Mouse (Mus musculus) gastrocnemius, postnatal 10 days (tissue): Measurements from ENCODE around the gene Zbtb49. TPM values are rescaled to one million over a fixed set of nuclear protein-coding genes. Genes with fewer than 3 reads are reported as not detected.
A peak's percentile ranks its signal among the peaks of the same experiment; 100 is the strongest.

ENCODE experiments used
- DNase-seq: peaks from one replicate; pipeline ENCODE4 v3.0.0; 2021; ENCODE audit warnings: mixed read lengths
- total RNA-seq, 2 experiments: library from RNA; stranded (reverse); gene quantifications; 2 replicates each; pipeline ENCODE4 v1.2.3; 2021

Gene Zbtb49
- total RNA-seq, 2 experiments from 2014 or later = 3.7 to 6.3 TPM

DNA sequence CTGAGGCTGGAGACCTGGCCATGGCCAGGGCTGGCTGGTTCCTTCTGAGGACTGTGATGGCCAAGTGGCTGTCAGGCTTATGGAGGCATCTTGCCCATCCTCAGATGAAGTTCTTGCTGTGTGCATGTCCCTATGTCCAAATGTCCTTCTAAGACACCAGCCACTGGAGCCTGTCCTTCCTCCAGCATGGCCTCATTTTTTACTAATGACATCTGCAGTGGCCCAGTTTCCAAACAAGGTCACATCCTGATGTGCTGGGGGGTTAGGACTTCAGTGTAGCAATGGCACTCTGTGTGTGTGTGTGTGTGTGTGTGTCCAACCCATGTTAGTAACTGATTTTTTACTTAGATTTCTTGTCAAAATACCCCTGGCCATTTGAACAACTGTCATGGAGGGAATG lies 24.3 kb downstream of the Zbtb49 start:
- no peak for DNase-seq

DNA sequence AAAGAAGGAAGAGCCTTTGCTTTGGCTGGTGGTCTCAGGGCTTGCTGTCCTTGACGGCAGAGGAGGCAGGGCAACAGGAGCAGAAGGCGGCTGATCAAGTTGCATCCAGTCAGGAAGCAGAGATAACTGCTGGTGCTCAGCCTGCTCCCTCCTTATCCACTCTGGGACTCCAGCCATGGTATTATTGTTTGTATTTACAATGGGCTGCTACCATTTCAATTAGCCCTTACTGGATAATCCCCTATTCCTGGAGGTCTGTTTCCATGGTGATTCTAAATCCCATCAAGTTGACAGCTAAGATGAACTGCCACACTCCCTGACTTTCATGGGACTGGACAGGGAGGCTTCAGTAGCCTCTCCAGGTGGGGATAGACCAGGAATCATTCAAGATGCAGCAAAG lies 25.3 kb downstream of the Zbtb49 start:
- DNase-seq = no peak

DNA sequence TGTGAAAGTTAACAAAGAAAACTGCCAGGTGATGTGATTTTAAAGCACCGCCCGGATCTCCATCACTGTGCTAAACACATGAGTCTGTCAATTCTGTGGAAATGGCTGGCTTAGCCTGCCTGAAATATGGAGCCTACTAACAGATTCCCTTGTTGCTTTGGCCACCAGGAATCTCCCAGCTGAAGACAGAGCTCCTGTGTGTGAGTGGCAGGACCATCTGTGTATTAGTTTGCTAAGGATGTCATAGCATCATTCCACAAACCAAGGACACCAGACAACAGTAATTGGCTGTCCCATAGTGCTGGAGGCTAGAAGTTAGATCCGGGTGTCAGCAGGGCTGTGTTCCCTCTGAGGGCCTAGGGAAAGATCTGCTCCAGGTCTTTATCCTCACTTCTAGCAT lies 29.4 kb downstream of the Zbtb49 start:
- no peak for DNase-seq

DNA sequence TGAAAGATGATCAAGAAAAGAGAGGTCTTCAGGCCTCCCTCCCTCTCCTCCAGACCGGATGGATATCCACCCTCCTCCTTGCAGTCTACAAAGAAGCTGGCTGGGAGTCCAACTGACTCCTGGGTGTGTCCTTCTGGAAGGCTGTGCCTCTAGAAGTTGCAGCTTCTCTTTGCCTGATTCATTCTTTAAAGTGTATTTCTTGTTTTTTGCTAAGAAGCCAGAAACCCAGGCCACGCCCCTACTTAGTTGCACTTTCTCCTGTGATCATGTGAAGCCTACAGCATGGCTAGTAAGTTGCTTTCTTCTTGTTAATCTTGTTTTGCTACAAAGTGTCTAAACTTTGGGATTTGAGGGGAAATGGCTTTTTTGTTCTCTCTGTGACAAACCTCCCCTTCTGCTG lies 33.3 kb downstream of the Zbtb49 start:
- no peak for DNase-seq

DNA sequence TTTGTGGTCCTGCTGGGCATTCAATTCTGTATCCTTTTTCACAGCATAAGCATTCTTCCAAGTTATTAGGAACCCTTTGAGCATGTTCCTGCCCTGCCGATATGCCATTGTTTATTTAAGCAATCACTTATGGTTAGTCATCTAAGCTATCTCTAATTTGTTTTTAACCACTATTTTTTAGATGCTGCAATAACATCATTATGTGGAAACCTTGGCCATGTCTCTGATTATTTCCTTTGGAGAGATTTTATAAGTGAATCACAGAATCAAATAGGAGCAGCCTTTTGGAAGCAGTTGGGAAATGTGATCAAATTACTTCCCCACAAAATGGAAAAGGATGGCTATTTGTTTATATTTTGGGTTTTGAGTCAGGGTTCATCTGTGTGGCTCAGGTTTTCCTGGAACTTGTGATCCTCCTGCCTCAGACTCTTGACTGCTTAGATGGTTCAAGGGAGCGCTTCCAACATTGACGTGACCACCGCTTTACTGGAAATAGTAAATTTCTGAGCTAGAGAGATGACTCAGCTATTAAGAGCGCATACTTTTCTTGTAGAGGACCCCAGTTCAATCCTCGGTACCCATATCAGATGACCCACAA lies 35.5 kb downstream of the Zbtb49 start:
- DNase-seq = no peak

DNA sequence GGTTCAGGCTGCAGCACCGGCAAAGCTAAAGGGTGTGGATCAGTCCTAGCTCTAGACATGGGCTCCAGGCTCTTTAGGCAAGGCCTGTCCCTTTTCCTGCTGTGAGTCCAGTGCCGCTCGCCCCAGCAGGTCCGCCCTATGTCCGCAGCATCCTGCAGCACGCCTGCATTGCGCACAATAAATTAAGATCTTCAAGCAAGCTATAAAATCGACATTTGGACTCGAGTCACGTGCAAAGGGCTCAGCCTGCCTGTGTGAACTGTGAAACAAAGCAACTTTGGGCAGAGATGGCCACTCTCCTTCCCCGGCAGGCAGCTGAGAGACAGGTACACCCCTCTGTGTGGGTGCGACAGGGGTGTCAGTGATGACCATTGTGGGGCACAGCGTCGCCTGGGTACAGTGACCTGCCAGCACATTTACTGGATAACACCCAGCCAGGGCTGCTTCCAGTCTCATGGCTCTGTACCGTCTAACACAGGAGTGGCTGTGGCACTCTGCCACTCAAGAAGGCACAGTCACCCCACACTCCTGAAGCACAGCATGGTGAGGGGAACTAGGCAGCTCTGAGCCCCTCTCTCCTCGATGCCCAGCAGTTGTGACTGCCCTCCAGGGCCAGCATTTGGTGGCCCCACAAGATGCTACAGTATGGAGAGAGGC lies 45.9 kb downstream of the Zbtb49 start:
- no peak for DNase-seq

DNA sequence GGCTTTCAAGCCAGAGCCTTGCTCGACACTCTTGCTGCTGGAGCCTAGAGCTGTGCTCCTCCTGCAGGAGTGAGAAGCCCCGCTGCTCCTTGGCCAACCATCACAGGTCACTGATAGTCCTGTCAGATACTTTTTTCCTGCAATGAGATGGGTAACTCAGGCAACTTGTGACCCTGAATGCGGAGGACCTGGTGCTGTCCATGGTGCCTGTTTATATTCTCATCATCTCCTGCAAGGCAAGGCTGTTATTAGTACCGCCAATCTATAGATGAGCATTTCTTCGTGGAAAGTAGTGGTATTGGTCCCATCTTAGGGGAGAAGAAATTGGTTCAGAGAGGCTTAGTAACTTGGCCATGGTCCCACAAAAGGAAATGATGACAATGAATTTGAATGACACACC lies 46.5 kb downstream of the Zbtb49 start:
- no peak for DNase-seq

DNA sequence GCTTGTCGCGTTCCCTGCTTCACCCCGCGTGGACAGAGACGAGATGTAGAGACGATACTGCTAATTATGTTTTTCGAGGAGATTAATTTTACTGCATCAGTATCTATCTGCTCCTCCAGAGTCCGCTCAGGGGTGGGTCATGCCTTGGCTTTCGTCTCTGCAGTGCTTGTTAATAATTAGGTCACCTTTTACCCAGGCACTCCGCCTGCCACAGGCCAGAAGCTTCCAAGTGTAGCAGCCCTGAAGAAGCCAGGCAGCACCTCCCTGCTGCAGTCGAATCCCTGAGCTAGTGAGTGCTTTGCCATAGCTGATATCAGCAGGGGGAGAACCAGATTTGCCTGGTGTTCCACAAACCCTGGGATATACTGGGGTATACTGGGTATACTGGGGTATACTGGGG lies 51.8 kb downstream of the Zbtb49 start:
- DNase-seq = no peak

DNA sequence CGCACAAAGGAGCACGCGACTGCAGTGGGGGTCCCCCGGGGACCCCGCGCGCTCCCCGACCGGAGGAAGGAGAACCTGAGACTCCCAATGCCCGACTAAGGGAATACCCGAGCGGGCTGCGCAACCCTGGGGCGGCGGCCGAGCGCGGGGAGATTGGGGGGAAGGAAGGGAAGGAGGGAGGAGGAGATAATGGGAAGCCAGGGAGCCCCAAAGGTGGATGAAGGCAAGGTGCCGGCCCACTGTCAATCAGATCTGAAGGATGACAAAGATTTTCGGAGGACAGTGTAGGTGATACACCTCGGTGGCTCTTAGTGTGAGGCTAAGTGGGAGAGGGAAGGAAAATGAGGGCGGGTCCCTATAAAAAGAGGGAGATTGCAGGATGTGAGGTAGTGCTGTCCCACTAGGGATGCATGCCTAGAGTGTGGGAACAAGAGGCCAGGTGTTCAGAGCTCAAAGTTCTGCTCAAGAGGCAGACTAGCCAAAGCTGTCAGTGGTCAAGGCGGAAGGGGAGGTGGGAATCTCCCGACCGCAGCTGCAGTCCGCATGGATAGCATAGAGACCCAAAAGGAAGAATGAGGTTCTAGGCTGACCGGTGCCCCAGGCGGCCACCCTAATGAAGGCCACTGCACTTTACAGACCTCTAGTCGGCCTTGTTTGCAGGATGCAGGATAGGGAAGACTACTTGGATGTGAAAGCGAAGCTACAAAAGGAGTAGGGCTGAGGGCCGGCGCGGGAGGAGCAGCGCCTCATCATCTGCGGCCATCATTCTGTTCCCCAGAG lies 60.4 kb downstream of the Zbtb49 start, which contains the start of gene Nsg1:
Gene Nsg1, minus strand, starts transcription at position 274 of the 780 bp plus-strand sequence.
- no peak for DNase-seq

DNA sequence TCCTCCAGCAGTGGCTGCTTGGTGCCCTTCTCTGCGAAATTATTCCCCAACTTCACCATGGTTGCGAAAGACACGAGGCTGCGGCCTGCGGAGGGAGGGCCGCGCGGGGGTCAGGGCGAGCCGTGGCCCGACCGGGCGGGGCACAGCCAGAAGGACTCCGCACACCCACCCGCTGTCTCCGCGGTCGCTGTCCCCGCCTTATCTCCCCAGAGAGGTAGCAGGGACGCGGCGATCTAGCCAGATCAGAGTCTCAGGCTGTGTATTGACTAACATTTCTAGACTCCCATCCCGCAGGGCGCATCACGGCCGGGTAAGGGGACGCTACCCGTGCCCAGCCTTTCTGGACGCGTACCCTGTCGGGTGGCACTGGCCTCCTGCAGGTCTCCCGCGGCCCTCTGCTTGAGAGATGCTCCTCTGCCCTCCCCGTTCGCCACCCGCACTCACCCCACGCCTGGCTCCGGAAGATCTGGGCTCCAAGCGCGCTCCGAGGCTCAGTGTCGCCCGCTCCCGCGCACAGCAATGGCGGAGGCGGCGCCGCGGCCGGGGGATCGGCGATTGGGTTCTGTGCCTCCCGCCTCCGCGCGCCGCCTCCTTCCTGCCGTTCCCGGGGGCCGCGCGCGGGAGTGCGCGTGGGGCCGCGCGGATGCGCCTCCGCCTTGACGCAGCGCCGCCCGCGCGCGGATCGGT lies 61.2 kb downstream of the Zbtb49 start:
- peak; percentile 63 for DNase-seq

DNA sequence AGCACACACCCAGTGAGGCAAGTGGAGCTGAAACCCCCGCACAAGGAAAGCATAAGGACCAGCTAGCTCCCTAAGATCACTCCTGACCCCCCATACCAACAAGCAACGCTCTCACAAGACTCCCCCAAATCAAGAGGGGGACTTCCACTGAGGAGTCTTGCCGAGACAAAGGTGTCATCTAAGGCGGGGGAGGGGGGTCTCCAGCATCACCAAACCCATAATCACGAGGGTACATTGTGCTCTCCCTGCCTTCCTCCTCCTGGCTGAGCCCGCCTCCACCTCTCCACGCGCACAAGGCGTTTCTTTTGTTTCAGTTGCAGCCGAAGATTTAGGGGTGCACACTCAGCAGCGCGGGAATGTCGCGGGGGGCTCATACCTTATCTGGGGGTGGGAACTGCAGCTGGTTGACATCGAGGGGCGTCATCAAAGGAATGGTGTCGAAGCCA lies 61.7 kb downstream of the Zbtb49 start:
- no peak for DNase-seq

DNA sequence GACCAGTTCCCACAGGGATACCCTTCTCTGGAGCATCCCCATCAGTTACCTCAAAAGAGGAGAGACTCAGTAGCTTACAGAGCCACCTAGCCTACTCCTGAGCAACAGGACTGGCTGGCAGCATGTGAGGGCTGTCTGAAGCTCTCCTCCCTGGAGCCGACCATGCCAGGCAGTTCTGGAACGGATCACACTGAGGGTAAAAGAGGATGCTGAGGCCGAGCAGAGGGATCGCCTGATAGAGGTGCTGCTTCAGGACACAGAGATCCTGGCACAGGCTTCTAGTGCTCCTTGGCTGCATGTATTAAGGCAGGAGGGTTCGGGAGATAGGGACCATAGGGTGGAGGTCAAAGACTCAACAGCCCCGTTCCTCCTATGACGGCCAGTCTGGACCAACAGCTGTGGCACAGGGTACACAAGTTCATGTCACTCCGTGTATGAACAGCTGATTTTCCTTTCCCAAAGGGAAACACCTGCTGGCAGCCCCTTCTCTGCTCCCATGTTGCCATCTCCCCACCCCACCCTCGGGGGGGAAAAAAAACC lies 62.7 kb downstream of the Zbtb49 start:
- DNase-seq = no peak

DNA sequence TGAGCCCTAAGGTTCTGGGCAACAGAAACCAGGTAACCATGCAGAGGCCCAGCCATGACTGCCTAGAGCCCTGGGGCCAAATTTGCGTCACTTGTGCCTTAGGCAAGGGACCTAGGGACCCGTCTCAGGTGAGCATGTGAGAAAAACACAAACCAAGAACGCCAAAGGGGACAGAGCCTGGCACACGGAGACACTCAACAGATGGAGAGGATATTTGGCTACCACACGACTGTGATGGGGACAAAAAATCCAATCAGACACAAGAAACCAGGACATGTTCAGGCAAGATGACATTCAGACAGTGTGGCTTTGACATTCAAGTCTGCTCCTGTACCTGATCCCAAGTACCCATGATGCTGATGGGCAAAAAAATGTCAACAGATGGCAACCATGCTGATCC lies 66.6 kb downstream of the Zbtb49 start:
- no peak for DNase-seq

DNA sequence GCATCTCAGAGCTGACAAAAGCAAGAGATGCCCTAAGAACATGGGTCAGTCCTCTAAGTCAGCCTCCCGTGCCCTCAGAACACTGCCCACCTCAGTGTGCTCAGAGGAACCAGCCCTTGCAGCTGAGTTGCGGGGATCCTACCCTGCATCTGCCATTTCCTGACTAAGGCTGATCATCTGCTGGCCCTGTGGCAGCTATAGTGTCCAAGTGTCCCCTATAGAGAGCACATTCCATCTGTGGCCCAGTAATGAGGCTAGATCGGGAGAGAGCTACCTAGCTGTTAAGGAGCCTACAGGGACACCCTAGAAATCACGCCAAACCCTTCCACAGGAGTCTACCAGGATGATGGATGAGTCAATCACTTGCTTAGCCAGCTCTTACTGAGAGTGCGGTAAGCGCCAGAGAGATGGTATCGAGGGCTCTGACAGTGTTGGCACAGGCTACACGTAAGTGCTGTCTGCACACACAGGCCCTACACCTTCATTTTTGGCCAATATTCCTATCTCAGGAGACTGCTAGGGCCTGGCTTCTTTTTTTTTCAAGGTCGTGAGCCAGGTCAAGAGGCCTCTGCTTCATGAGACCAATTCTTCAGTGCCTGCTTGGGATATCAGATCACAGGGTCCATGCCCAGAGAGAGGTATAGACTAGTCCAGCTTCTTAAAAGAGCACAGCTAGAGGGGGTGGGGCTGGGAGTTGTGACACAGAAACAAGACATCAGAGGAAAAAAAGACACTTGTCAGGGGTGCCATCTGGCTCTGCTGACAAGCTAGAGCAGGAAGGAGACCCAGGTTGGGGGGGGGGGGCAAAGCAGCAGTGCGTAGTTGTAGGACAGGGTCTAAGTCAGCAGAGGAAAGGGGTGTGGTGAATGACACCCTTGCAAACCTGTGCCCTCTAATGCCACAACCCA lies 67.8 kb downstream of the Zbtb49 start:
- DNase-seq = no peak

DNA sequence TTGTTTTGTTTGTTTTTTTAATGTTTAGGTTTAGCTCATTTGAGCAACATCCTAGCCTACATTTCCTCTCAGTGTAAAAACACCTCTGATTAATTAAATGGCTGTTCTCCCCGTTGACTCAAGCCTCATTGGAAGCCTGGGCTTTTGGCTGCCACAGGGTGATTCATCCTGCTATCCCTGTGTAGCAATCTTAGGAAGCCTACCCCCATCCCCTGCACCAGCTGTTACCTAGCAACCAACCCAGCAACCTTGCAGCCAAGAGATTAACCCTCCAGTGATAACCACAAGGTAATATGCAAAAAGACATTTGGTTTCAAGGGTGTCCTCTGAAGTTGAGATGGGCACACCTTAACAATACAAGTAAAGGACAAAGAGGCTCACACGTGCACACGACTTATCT lies 69.0 kb downstream of the Zbtb49 start:
- no peak for DNase-seq

DNA sequence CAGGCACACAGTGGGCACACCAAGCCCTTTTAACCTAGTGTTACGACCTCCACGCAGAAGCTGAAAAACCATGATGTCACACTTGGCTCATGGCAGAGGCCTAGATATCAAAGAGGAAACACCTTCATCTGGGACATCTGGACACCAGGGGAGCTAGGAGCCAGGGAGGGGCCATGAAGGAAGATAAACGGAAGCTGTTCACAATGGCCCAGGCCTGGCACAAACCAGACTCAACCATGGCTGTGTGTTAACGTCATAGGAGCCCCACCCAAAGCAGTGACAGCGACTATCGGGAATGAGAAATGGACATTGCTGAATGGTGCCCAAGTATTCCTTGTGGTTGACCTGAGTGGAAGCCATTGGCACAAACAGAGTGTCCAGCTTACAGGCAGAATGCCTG lies 73.7 kb downstream of the Zbtb49 start:
- no peak for DNase-seq

DNA sequence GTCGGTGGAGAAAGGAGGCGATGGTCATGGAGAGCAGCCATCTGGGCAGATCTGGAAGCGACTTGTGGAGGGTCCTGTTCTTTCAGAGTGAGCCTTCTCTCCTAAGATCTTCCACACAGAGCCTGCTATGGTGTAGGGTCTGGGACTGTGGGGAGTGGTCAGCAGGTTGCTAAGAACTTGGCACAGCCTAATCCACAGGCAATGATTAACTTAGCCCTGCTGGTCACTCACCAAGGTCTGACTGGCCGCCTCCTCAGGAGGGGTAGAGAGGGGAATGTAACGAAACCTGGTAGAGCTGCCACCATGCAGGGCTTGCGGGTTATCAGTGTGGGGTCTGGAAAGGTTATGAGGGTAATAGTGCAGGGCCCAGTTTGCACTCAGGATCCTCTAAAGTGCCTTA lies 79.4 kb downstream of the Zbtb49 start:
- no peak for DNase-seq
